Mouse (Mus musculus) midbrain, embryonic 14.5 days (tissue): Measurements from ENCODE around the gene Ccdc3. TPM values are rescaled to one million over a fixed set of nuclear protein-coding genes. Genes with fewer than 3 reads are reported as not detected.
"Not testable (repeated sequence)": the region's sequence is repeated elsewhere in the genome, so short reads cannot be mapped to it uniquely, and the experiment has no call there.

Source experiments
- ATAC-seq: fragments of 200-750 bp; cut with Nextera tagmentation; 2 replicates; pipeline ENCODE4 v1.8.0; 2017; ENCODE audit warnings: moderate number of reproducible peaks, moderate library complexity; ENCODE audit not compliant: low FRiP score, low TSS enrichment
- DNase-seq: peaks from one replicate; pipeline ENCODE4 v3.0.0-alpha.2; 2015
- H3K27ac ChIP-seq: fragments of 300-500 bp; sonication (generic); replicated peaks from 2 replicates; pipeline ENCODE4 v1.5.1; 2014; ENCODE audit warnings: mild to moderate bottlenecking, low read depth, low read length, moderate library complexity
- H3K27me3 ChIP-seq: fragments of 300-500 bp; sonication (generic); 2 replicates; pipeline ENCODE4 v1.6.1; 2014; ENCODE audit warnings: low read length, control low read depth, mixed read lengths; ENCODE audit not compliant: control insufficient read depth, insufficient read depth
- H3K36me3 ChIP-seq: fragments of 300-500 bp; sonication (generic); 2 replicates; pipeline ENCODE4 v1.6.1; 2014; ENCODE audit warnings: low read length, control low read depth; ENCODE audit not compliant: control insufficient read depth, insufficient read depth
- H3K4me1 ChIP-seq: fragments of 300-500 bp; sonication (generic); 2 replicates; pipeline ENCODE4 v1.6.1; 2014; ENCODE audit warnings: mild to moderate bottlenecking, antibody characterized with exemption, low read length, control low read depth; ENCODE audit not compliant: control insufficient read depth, insufficient read depth
- H3K4me2 ChIP-seq: fragments of 300-500 bp; sonication (generic); 2 replicates; pipeline ENCODE4 v1.6.1; 2014; ENCODE audit warnings: mild to moderate bottlenecking, low read length, moderate library complexity
- H3K4me3 ChIP-seq: fragments of 300-500 bp; sonication (generic); replicated peaks from 2 replicates; pipeline ENCODE4 v1.5.1; 2014; ENCODE audit warnings: low read depth, low read length
- H3K9ac ChIP-seq: fragments of 300-500 bp; sonication (generic); replicated peaks from 2 replicates; pipeline ENCODE4 v1.6.1; 2014; ENCODE audit warnings: mild to moderate bottlenecking, low read length, moderate library complexity
- H3K9me3 ChIP-seq: fragments of 300-500 bp; sonication (generic); 2 replicates; pipeline ENCODE4 v1.6.1; 2016; ENCODE audit warnings: low read length, control low read depth, mixed read lengths; ENCODE audit not compliant: control insufficient read depth
- WGBS: fragments of 180-500 bp; shearing (Covaris S2); extraction: QIAGEN DNeasy Blood & Tissue Kit; methylation state at CpG from one replicate; pipeline ENCODE4 v1.1.7; 2014; 5-methylcytosine and 5-hydroxymethylcytosine counted together
- polyA plus RNA-seq: library from polyadenylated mRNA; unstranded; fragments of >200 nt; fragmentation: Nextera tagmentation; extraction: Ambion mirVana; gene quantifications from 2 replicates; pipeline ENCODE4 v1.2.1, GENCODE M21; 2014

Gene Ccdc3
- 5.0 and 7.8 TPM in 2 replicates for polyA plus RNA-seq

GRCm38 (mm10) chr2:5137500-5138286 lies at the start of gene Ccdc3:
TSS of gene Ccdc3 (plus strand) at chr2:5137776.
- Histone ChIP-seq H3K9me3 (no peaks in the 10 kb centered on the region), H3K9ac (peak within 1 kb of the TSS; percentile 39; the same call in 1 of the 2 replicates), H3K4me3 (peak within 1 kb of the TSS; percentile 42), H3K4me2 (peak within 1 kb of the TSS; percentile 67), H3K27me3 (peaks cover 31% of the 10 kb centered on the region), H3K4me1 (no peaks in the 10 kb centered on the region), H3K36me3 (no peaks in the 10 kb centered on the region), H3K27ac (no peak within 1 kb of the TSS)
- under 1% methylated on average over 78 of the region's 78 CpGs for WGBS
- DNase-seq (peak; percentile 74), ATAC-seq (peak; percentile 55)

DNA sequence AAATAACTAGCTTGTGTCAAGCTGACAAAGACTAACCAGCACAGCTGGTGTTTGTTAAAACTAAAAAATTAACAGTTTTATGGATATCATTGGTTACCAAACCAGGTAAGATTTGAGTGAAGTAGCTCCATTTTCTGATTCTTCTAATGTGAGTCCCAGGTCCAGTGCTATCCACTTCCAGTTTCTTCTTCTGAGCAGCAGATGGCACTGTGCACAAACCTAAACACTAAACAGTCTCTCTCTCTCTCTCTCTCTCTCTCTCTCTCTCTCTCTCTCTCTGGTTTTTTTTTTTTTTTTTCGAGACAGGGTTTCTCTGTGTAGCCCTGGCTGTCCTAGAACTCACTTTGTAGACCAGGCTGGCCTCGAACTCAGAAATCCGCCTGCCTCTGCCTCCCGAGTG lies 47.2 kb upstream of the Ccdc3 start:
- H3K27ac ChIP-seq, H3K9ac ChIP-seq, H3K9me3 ChIP-seq, H3K4me3 ChIP-seq, H3K27me3 ChIP-seq, ATAC-seq, H3K4me1 ChIP-seq, H3K4me2 ChIP-seq, H3K36me3 ChIP-seq: not testable (repeated sequence)
- peak; percentile 79 for DNase-seq
- WGBS: 100% methylated on average over 2 of the region's 4 CpGs

DNA sequence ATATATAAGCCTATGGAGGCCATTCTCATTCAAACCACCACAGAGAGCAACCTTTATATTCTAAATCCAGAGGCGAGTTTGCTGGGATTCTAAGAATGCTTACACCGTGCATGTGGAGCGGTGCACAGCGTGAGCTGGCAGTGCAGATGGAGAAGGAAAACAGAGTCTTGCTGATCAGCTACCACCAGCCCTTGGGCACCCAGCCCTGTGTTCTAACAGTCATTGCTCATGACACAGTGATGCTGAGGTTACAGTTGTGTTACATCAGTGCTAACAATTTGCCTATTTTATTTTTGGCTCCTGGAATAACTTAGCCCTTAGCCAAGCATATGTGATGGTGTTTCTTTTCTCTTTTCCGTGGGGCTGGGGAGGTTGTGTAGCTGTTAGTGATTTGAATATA lies 42.7 kb upstream of the Ccdc3 start:
- no peak overlapping the region for H3K27ac ChIP-seq
- 90% methylated on average over 5 of the region's 5 CpGs for WGBS
- no peak overlapping the region for H3K9ac ChIP-seq
- no peak for DNase-seq
- 0 out of 2 replicates have a peak, but pooled peaks cover 3% of the 10 kb centered on the region for H3K9me3 ChIP-seq
- peaks cover 13% of the 10 kb centered on the region for H3K4me1 ChIP-seq
- no peak for ATAC-seq
- no peak overlapping the region for H3K4me2 ChIP-seq
- no peak overlapping the region for H3K4me3 ChIP-seq
- no peaks in the 10 kb centered on the region for H3K36me3 ChIP-seq
- H3K27me3 ChIP-seq: no peaks in the 10 kb centered on the region

- no peak overlapping the region for H3K4me3 ChIP-seq
- H3K27ac ChIP-seq: no peak overlapping the region
- DNase-seq (no peak), ATAC-seq (no peak)
- H3K9ac ChIP-seq: no peak overlapping the region
- H3K36me3 ChIP-seq: no peaks in the 10 kb centered on the region
- H3K27me3 ChIP-seq: no peaks in the 10 kb centered on the region
- no peak overlapping the region for H3K4me2 ChIP-seq
- WGBS: 21% methylated on average over 1 of the region's 1 CpGs
- peaks cover 13% of the 10 kb centered on the region for H3K4me1 ChIP-seq
- H3K9me3 ChIP-seq: 0 out of 2 replicates have a peak, but pooled peaks cover 3% of the 10 kb centered on the region
Measured at GRCm38 (mm10) chr2:5095316-5095715, 42.3 kb upstream of the Ccdc3 start.

DNA sequence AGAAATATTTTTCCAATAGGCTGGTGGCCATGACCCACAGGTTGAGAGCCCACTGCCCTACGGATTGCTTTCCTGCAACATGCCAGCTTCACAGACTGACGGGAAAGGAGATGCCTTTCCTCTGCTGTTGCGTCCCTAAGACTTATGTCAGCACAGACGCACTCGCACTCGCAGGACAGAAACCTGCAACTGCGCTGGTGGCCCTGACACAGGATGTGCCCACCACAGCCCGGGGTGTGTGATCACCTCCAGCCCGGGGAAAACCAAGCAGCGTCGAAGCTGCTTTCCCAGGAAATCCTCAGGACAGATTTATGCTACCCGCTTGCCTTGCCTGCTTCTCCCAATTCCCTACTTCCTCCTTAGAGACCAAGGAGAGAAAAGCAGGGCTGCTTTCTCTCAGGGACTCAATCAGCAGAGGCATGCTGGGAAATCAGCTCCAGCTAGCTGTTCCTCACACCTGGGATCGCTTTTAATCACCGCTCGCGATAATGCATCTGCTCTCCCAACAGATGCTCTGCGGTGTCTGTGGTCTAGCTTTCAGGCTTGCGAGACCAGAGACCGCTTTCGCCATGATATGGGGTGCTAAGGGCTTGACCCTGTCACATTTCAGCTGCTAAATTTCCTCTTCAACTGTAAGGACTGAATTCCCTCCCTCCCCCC lies 39.7 kb upstream of the Ccdc3 start:
- WGBS: 30% methylated on average over 20 of the region's 20 CpGs
- DNase-seq: peak; percentile 73
- ATAC-seq: peak; percentile 34; the same call in 1 of the 2 replicates

DNA sequence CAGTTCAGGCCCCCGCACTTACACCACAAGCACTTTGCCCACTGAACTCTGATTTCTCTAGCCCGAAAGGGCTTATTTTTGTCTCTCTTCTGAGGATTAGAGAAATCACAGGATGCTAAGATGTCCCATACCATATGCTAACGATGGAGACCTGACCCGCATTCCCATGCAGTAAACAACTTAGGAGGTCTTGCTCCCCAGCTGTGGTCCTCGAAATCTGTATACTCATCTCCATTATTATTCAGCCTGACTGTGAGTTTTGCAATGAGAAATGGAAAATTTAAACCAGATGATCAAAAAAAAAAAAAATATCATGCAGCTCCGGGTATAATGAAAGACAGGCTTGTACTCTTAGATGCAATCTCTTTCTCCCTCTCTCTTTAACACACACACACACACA lies 38.4 kb upstream of the Ccdc3 start:
- H3K27ac ChIP-seq: no peak overlapping the region
- H3K4me2 ChIP-seq: no peak overlapping the region
- no peak overlapping the region for H3K4me3 ChIP-seq
- 81% methylated on average over 6 of the region's 6 CpGs for WGBS
- no peaks in the 10 kb centered on the region for H3K36me3 ChIP-seq
- H3K4me1 ChIP-seq: peaks cover 13% of the 10 kb centered on the region
- DNase-seq (no peak), ATAC-seq (no peak)
- no peaks in the 10 kb centered on the region for H3K27me3 ChIP-seq
- H3K9me3 ChIP-seq: 0 out of 2 replicates have a peak, but pooled peaks cover 3% of the 10 kb centered on the region
- H3K9ac ChIP-seq: no peak overlapping the region

More for the DNA sequence above, 39.7 kb upstream of the Ccdc3 start:
- Histone ChIP-seq H3K4me3 (peak overlapping the region; percentile 20), H3K9me3 (0 out of 2 replicates have a peak, but pooled peaks cover 3% of the 10 kb centered on the region), H3K4me1 (peaks cover 13% of the 10 kb centered on the region), H3K27me3 (no peaks in the 10 kb centered on the region), H3K27ac (peak overlapping the region; percentile 71), H3K9ac (peak overlapping the region; percentile 49), H3K4me2 (peak overlapping the region; percentile 53), H3K36me3 (no peaks in the 10 kb centered on the region)

- no peak overlapping the region for H3K9ac ChIP-seq
- H3K4me2 ChIP-seq: no peak overlapping the region
- ATAC-seq: no peak
- H3K4me1 ChIP-seq: peaks cover 13% of the 10 kb centered on the region
- DNase-seq: no peak
- 91% methylated on average over 10 of the region's 10 CpGs for WGBS
- H3K27me3 ChIP-seq: no peaks in the 10 kb centered on the region
- H3K36me3 ChIP-seq: no peaks in the 10 kb centered on the region
- no peak overlapping the region for H3K27ac ChIP-seq
- H3K9me3 ChIP-seq: peaks cover 5% of the 10 kb centered on the region
- H3K4me3 ChIP-seq: no peak overlapping the region
Measured at GRCm38 (mm10) chr2:5101743-5102245, 35.8 kb upstream of the Ccdc3 start.

- Histone ChIP-seq H3K4me2 (no peak overlapping the region), H3K9me3 (peaks cover 8% of the 10 kb centered on the region), H3K36me3 (no peaks in the 10 kb centered on the region), H3K4me3 (no peak overlapping the region), H3K9ac (no peak overlapping the region), H3K27ac (no peak overlapping the region), H3K4me1 (peaks cover 8% of the 10 kb centered on the region), H3K27me3 (no peaks in the 10 kb centered on the region)
- WGBS: 68% methylated on average over 1 of the region's 1 CpGs
- ATAC-seq: no peak
- no peak for DNase-seq
Measured at GRCm38 (mm10) chr2:5102891-5103290, 34.7 kb upstream of the Ccdc3 start.
